Mouse (Mus musculus) intestine, postnatal 0 days (tissue): ENCODE measurements around the gene Kif9. TPM values are rescaled to one million over a fixed set of nuclear protein-coding genes. Genes with fewer than 3 reads are reported as not detected.

Experiments used
- ATAC-seq: fragments of 200-750 bp; cut with Nextera tagmentation; 2 replicates; pipeline ENCODE4 v1.8.0; 2017; ENCODE audit warnings: mild to moderate bottlenecking, moderate TSS enrichment, moderate library complexity
- H3K27ac ChIP-seq: fragments of 300-500 bp; sonication (generic); 2 replicates; pipeline ENCODE4 v1.5.1; 2014; ENCODE audit warnings: mild to moderate bottlenecking, low read depth, low read length, moderate library complexity
- H3K27me3 ChIP-seq: fragments of 300-500 bp; sonication (generic); replicated peaks from 2 replicates; pipeline ENCODE4 v1.6.1; 2014; ENCODE audit warnings: low read length, mixed read lengths; ENCODE audit not compliant: control insufficient read depth, insufficient read depth
- H3K36me3 ChIP-seq: fragments of 300-500 bp; sonication (generic); 2 replicates; pipeline ENCODE4 v1.6.1; 2014; ENCODE audit warnings: mild to moderate bottlenecking, moderate library complexity; ENCODE audit not compliant: control insufficient read depth, insufficient read depth
- H3K4me1 ChIP-seq: fragments of 300-500 bp; sonication (generic); replicated peaks from 2 replicates; pipeline ENCODE4 v1.6.1; 2014; ENCODE audit warnings: antibody characterized with exemption, low read length, mixed read lengths; ENCODE audit not compliant: control insufficient read depth, insufficient read depth
- H3K4me2 ChIP-seq: fragments of 300-500 bp; sonication (generic); replicated peaks from 2 replicates; pipeline ENCODE4 v1.6.1; 2014; ENCODE audit warnings: low read depth, mild to moderate bottlenecking, moderate library complexity
- H3K4me3 ChIP-seq: fragments of 300-500 bp; sonication (generic); 2 replicates; pipeline ENCODE4 v1.5.1; 2014; ENCODE audit warnings: low read depth, low read length
- H3K9ac ChIP-seq: fragments of 300-500 bp; sonication (generic); 2 replicates; pipeline ENCODE4 v1.6.1; 2014; ENCODE audit warnings: mild to moderate bottlenecking, low read depth, low read length
- H3K9me3 ChIP-seq: fragments of 300-500 bp; sonication (generic); 2 replicates; pipeline ENCODE4 v1.6.1; 2016; ENCODE audit warnings: mixed run types; ENCODE audit not compliant: control insufficient read depth
- CTCF ChIP-seq: sonication (generic); IDR thresholded peaks from 2 replicates; pipeline ENCODE4 v1.5.1; 2016; ENCODE audit warnings: low read depth, mild to moderate bottlenecking, control low read depth, antibody characterized with exemption, moderate library complexity
- whole genome bisulfite sequencing: fragments of 180-500 bp; shearing (Covaris S2); extraction: QIAGEN DNeasy Blood & Tissue Kit; methylation state at CpG from one replicate; pipeline ENCODE4 v1.1.7; 2014; 5-methylcytosine and 5-hydroxymethylcytosine counted together
- polyA plus RNA-seq: library from polyadenylated mRNA; unstranded; fragments of >200 nt; fragmentation: Nextera tagmentation; extraction: Ambion mirVana; gene quantifications from 2 replicates; pipeline ENCODE4 v1.2.1, GENCODE M21; 2015

The Kif9 gene
- polyA plus RNA-seq, 1 experiment from 2014 or later, result 0.17 TPM

DNA sequence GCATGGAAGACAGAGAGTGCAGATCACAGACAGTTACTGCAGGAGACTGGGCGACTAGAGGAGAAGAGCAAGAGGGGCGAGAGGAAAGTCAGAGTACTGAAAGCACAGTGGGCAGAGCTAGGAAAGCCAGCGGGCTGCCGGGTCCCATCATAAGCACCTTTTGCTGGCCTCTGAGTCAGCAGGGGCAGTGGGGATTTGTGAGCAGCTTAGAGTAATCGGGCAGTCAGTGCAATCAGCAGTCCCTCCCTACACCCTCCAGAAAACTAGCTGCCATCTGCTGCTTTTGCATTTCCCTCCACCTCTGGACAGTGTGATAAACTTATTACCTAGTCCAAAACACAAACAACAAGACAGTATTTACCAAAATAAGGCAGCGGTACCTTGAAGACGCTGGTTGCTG lies 14.4 kb upstream of the Kif9 start:
- H3K27me3 ChIP-seq, result no peaks in the 10 kb centered on the region
- no peak overlapping the region for H3K4me3 ChIP-seq
- ATAC-seq, result no peak
- peaks cover 4% of the 10 kb centered on the region; the same call in 1 of the 2 replicates for H3K36me3 ChIP-seq
- H3K9me3 ChIP-seq, result no peaks in the 10 kb centered on the region
- no peak overlapping the region for H3K4me2 ChIP-seq
- 0 out of 2 replicates have a peak, but pooled peaks cover 5% of the 10 kb centered on the region for H3K4me1 ChIP-seq
- no peak for TF ChIP-seq CTCF
- 67% methylated on average over 7 of the region's 7 CpGs for WGBS
- 0 out of 2 replicates have a peak overlapping the region, but pooled peaks have one; percentile 15 for H3K27ac ChIP-seq
- no peak overlapping the region for H3K9ac ChIP-seq

DNA sequence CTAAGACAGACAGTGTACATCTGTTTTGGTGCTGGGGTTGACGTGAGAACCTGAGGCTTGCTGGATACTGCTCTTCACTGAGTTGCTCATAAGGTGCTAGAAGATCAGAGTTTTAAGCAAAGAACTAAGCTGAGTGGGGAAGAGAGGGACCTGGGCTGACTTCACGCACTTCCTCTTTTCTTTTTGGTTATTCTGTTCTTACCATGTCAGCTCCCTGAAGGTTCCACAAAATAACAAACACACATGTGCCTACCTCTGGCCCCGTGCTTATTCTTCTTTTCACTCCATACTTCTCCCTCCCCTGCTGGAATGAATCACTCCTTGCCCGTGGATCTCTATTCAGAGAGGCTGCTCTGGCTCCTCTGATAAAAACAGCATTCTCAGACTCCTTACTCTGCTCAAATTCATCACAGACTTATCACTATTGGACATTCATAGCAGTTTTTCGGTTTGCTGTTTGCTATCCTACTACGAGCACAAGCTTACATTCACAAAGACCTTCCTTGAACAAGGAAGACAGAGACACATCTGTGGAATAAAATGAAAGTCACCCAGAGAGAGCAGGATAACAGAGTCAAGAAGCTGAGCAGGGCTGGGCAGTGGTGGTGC lies 12.7 kb upstream of the Kif9 start:
- 93% methylated on average over 6 of the region's 6 CpGs for WGBS
- Histone ChIP-seq H3K9ac (no peak overlapping the region), H3K27me3 (no peaks in the 10 kb centered on the region), H3K4me2 (no peak overlapping the region), H3K36me3 (peaks cover 4% of the 10 kb centered on the region; the same call in 1 of the 2 replicates), H3K4me1 (0 out of 2 replicates have a peak, but pooled peaks cover 5% of the 10 kb centered on the region), H3K27ac (no peak overlapping the region), H3K9me3 (no peaks in the 10 kb centered on the region), H3K4me3 (no peak overlapping the region)
- TF ChIP-seq CTCF, result no peak
- ATAC-seq, result no peak

DNA sequence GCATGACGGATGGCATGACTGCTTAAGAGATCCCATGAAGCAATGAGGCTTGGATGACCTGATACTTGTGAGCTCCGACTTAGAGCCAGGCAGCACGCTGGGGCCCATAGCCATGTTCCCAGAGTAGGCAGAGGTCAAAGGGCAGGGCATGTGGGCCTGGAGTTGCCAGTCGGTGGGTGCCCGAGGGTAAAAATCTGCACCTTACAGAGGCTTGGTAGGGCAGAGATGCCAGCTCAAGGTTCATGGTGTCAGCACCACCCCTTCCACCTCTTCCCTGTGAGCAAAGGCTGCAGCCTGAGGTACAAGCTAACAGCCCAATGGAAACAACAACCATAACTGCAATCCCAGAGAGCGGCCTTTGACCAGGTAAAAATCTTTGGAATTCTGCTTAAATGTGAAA lies 11.4 kb upstream of the Kif9 start:
- H3K4me1 ChIP-seq, result 0 out of 2 replicates have a peak, but pooled peaks cover 5% of the 10 kb centered on the region
- H3K4me3 ChIP-seq, result no peak overlapping the region
- no peak for ATAC-seq
- no peak for TF ChIP-seq CTCF
- peaks cover 10% of the 10 kb centered on the region; the same call in 1 of the 2 replicates for H3K36me3 ChIP-seq
- WGBS, result 80% methylated on average over 6 of the region's 6 CpGs
- H3K27ac ChIP-seq, result no peak overlapping the region
- H3K9me3 ChIP-seq, result no peaks in the 10 kb centered on the region
- H3K4me2 ChIP-seq, result no peak overlapping the region
- no peaks in the 10 kb centered on the region for H3K27me3 ChIP-seq
- no peak overlapping the region for H3K9ac ChIP-seq

DNA sequence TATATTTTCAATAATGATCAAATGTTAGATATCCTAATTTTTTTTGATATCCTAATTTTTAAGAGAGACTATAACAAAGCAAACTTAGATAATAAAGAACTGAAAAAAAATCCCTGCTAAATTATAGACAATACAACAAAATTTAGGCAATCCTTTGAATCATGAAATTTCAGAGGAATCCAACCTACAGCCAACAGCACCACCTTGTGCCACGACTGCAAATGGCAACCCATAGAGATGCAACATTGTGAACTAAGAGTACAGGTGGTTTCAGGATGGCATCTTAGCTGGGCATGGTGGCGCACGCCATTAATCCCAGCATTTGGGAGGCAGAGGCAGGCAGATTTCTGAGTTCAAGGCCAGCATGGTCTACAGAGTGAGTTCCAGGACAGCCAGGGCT lies 10.6 kb upstream of the Kif9 start:
- TF ChIP-seq CTCF, result peak; percentile 57
- no peak overlapping the region for H3K27ac ChIP-seq
- H3K9ac ChIP-seq, result no peak overlapping the region
- 0 out of 2 replicates have a peak, but pooled peaks cover 5% of the 10 kb centered on the region for H3K4me1 ChIP-seq
- no peak overlapping the region for H3K4me3 ChIP-seq
- H3K4me2 ChIP-seq, result no peak overlapping the region
- no peaks in the 10 kb centered on the region for H3K9me3 ChIP-seq
- peaks cover 10% of the 10 kb centered on the region; the same call in 1 of the 2 replicates for H3K36me3 ChIP-seq
- H3K27me3 ChIP-seq, result no peaks in the 10 kb centered on the region
- no peak for ATAC-seq
- 90% methylated on average over 3 of the region's 3 CpGs for WGBS

DNA sequence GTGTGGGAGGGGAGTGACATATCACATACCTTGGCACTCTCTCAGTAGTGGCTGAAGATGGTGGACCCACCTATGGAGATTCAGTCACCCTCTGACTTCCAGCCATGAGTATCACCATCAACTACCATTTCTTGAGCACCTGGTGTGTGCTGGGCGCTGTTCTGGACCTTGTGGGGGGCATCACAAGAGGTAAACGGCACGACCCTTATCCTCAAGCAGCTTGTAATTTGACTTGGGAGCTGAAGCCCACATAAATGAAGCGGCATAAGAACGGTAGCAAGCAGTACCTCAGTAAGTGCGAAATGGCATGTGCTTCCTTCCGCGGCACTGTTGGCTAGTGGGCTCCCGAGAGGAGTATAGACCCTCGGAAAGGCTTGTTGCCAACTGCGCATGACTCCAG lies 1.2 kb downstream of the Kif9 start:
- Histone ChIP-seq H3K4me2 (no peak overlapping the region), H3K9me3 (no peaks in the 10 kb centered on the region), H3K9ac (no peak overlapping the region), H3K27me3 (no peaks in the 10 kb centered on the region), H3K4me3 (no peak overlapping the region), H3K4me1 (peaks cover 4% of the 10 kb centered on the region; the same call in 1 of the 2 replicates), H3K27ac (no peak overlapping the region), H3K36me3 (no peaks in the 10 kb centered on the region)
- ATAC-seq, result no peak
- 52% methylated on average over 11 of the region's 11 CpGs for WGBS
- TF ChIP-seq CTCF, result no peak

DNA sequence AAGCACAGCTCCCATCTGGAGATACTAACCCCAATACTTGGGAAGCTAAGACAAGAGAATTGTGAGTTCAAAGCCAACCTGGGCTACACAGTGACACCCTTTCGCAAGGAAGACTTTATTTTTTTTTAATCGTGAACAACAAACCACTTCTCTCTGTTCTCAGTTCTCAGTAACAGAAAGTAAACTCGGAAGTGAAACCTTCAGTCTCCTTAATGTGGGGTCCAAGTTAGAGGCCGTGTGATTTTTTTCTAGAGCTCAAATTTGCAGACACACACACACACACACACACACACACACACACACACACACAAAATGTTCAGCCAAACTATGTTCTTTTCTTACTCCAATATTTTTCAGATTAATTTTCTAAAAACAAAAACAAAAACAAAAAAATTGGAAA lies 1.9 kb downstream of the Kif9 start:
- no peak overlapping the region for H3K4me2 ChIP-seq
- H3K4me3 ChIP-seq, result no peak overlapping the region
- no peaks in the 10 kb centered on the region for H3K36me3 ChIP-seq
- no peaks in the 10 kb centered on the region for H3K9me3 ChIP-seq
- WGBS, result 76% methylated on average over 4 of the region's 4 CpGs
- H3K9ac ChIP-seq, result no peak overlapping the region
- no peak for ATAC-seq
- no peak for TF ChIP-seq CTCF
- H3K4me1 ChIP-seq, result peaks cover 4% of the 10 kb centered on the region; the same call in 1 of the 2 replicates
- H3K27me3 ChIP-seq, result no peaks in the 10 kb centered on the region
- H3K27ac ChIP-seq, result no peak overlapping the region
